Mouse (Mus musculus) testis, adult 2 months (tissue): ENCODE results near the gene Iqsec3. TPM values are rescaled to one million over a fixed set of nuclear protein-coding genes. Genes with fewer than 3 reads are reported as not detected.

ENCODE experiments used
- H3K27ac ChIP-seq: fragments of 200-500 bp; 2 replicates; pipeline ENCODE4 v1.5.1; 2012; ENCODE audit warnings: low read depth, low read length; ENCODE audit not compliant: control insufficient read depth, insufficient read depth
- H3K27me3 ChIP-seq: fragments of 200-500 bp; 2 replicates; pipeline ENCODE4 v1.6.1; 2012; ENCODE audit warnings: mild to moderate bottlenecking, low read length, moderate library complexity; ENCODE audit not compliant: control insufficient read depth, insufficient read depth
- H3K36me3 ChIP-seq: fragments of 200-500 bp; 2 replicates; pipeline ENCODE4 v1.6.1; 2012; ENCODE audit warnings: mild to moderate bottlenecking, low read length; ENCODE audit not compliant: control insufficient read depth, insufficient read depth
- H3K4me1 ChIP-seq: fragments of 200-500 bp; 2 replicates; pipeline ENCODE4 v1.6.1; 2012; ENCODE audit warnings: low read length; ENCODE audit not compliant: control insufficient read depth, insufficient read depth
- H3K4me3 ChIP-seq: fragments of 200-500 bp; 2 replicates; pipeline ENCODE4 v1.5.1; 2012; ENCODE audit warnings: low read depth, mild to moderate bottlenecking, low read length, moderate library complexity, mixed read lengths; ENCODE audit not compliant: control insufficient read depth
- CTCF ChIP-seq: fragments of 200-500 bp; IDR thresholded peaks from 2 replicates; pipeline ENCODE4 v1.5.1; 2012; ENCODE audit warnings: low read depth, mild to moderate bottlenecking, inconsistent platforms, low read length, moderate library complexity; ENCODE audit not compliant: control insufficient read depth, insufficient read depth, insufficient replicate concordance
- POLR2A ChIP-seq: fragments of 200-500 bp; IDR thresholded peaks from 2 replicates; pipeline ENCODE4 v1.6.1; 2012; ENCODE audit warnings: low read depth, mild to moderate bottlenecking, inconsistent platforms, low read length, moderate library complexity; ENCODE audit not compliant: control insufficient read depth
- polyA plus RNA-seq: library from polyadenylated mRNA; depleted of rRNA; stranded (reverse); fragments of >200 nt; gene quantifications from 2 replicates; pipeline ENCODE4 v1.2.3, GENCODE M21; 2012; rRNA removed

Gene Iqsec3
- polyA plus RNA-seq = 0.19 and 0.26 TPM in 2 replicates

DNA sequence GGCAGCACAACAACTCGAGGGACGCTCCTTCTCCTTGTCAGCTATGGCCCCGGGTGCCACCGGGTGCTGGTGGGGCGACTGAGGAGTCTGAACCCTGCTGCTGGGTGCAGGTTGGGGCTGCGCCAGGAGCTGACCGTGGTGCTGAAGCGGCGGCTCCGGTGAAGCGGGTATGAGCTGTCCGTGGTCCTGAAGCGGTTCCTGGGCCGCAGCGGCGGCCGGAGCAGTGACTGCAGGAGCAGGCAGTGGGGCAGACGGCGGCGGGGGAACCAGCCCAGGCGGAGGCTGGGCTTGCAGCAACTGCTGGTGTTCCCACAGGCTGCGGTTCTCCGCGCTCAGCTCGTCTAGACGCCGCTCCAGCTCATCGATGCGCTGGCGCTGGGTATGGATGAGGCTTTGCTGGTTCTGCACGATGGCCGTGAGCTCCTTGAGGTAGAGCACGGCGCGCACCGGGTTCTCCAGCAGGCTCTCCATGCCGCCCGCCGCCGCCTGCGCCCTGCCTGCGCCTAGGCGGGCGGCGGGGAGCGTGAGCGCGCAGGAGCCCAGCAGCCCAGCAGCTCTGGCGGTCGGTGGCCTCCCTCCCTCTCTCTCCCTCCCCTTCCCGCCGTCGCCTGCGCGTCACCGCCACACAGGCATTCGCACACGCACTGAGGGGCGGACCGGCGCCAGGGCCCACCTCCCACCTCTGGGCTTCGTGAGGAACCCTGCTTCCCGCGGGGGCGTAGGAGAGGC is at the start of gene Iqsec3:
Gene Iqsec3, minus strand, starts transcription at position 586 of the 729 bp plus-strand sequence.
- no peak within 1 kb of the TSS for H3K27ac ChIP-seq
- H3K36me3 ChIP-seq = no peaks in the 10 kb centered on the region
- peaks cover 7% of the 10 kb centered on the region; the same call in 1 of the 2 replicates for H3K4me1 ChIP-seq
- H3K27me3 ChIP-seq = no peaks in the 10 kb centered on the region
- no peak within 1 kb of the TSS; the same call in 1 of the 2 replicates for H3K4me3 ChIP-seq
- TF ChIP-seq CTCF (no peak), POLR2A (no peak)

DNA sequence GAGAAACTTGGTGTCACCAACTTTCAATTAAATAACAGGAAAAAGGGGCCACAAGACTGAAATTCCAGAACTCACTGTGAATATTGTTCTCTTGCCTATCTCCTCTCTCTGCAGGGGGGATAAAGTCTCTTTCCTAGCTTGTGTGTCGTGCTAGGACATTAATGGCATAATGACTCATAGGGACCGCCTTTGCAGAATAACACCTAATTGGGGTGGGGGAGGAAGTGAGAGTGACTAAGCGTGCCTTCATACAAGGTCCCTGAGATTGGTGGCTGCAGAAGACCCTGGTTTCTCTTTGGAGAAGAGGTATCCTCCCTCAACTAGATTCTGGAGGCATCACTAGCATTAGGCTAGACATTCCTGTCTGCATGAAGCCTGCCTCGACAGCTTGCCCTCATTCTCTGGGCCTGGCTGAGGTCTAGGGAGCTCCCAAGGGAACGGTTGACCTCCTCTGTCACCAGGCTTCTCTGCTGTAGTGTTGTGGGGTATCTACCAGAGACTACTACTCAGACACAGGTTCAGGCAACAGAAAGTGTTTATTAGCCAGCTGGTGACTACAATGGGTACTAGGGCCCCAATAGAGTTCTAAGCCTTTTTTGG is 48.7 kb upstream of the Iqsec3 start:
- Histone ChIP-seq H3K36me3 (no peaks in the 10 kb centered on the region), H3K27me3 (no peaks in the 10 kb centered on the region), H3K4me1 (peaks cover 3% of the 10 kb centered on the region), H3K4me3 (no peak overlapping the region), H3K27ac (no peak overlapping the region)
- TF ChIP-seq CTCF = no peak
- no peak for TF ChIP-seq POLR2A

DNA sequence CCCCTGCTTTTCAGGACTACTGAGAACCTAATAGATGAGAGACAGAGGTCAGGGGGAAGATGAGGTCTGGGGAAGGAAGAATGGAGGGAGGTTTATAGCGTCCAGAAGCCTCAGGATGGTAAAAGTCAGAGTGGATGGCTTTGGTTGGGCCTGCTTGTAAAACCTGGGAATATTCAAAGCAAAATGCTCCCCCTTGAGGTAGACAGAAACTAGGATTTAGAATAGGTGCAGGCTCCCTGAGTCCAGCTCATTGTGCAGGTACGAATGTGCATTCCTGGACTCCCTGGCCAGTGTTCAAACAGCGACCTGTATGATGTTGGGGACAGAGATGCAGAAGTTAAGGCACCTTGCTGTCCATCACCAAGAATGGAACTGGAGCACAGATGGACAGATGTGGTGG is 47.6 kb upstream of the Iqsec3 start:
- TF ChIP-seq POLR2A = no peak
- no peak for TF ChIP-seq CTCF
- H3K4me3 ChIP-seq = no peak overlapping the region
- H3K36me3 ChIP-seq = no peaks in the 10 kb centered on the region
- H3K27me3 ChIP-seq = no peaks in the 10 kb centered on the region
- H3K4me1 ChIP-seq = peaks cover 3% of the 10 kb centered on the region
- H3K27ac ChIP-seq = no peak overlapping the region

DNA sequence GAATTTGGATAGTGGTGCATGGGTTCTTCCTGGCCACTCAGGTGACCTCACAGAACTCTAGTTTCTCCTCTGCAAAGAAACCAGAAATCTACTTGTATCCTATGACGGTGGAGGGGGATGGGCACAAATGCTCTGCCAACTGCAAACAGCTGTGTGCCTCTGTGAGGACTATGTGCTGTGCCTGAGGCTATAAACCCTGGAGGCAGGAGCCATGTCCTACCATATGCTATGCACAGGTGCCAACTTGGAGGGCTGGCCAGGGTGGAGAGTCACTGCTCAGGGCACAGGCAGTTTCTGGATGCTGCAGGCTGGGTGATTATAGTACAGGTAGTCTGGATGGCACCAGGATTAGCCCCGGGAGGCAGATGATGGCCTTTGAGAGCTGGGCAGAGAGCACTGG is 46.4 kb upstream of the Iqsec3 start:
- TF ChIP-seq POLR2A = no peak
- no peak for TF ChIP-seq CTCF
- H3K4me3 ChIP-seq = no peak overlapping the region

DNA sequence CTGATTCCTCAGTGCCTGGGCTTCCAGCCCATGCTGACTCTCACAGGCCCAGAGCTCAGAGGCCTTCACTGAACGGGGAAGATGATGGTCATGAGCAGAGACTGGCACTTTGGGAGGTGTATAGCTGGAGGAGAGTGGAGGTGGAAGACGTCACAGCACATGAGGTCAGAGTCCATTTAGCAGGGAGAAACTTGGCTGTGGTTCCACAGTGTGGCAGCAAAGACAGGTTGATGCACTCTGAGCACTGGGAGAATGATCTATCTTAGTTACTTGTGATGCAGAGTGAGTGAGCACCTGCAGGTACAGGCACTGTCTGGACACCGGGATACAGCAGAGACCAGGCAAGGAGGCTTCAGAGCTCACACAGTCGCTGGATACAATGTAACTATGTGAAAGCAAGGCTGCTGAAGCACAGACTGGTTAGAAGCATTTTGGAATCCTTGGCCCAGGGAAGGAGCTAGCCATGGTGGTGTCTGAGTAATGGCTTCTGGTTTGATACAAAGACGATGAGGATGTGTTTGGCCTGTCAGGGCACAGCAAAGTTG is 45.9 kb upstream of the Iqsec3 start:
- no peaks in the 10 kb centered on the region for H3K36me3 ChIP-seq
- no peak overlapping the region for H3K4me3 ChIP-seq
- no peak overlapping the region for H3K27ac ChIP-seq
- peaks cover 3% of the 10 kb centered on the region for H3K4me1 ChIP-seq
- no peaks in the 10 kb centered on the region for H3K27me3 ChIP-seq
- TF ChIP-seq POLR2A (no peak), CTCF (no peak)

More for the DNA sequence above, 46.4 kb upstream of the Iqsec3 start:
- Histone ChIP-seq H3K4me1 (peaks cover 3% of the 10 kb centered on the region), H3K27ac (no peak overlapping the region), H3K36me3 (no peaks in the 10 kb centered on the region), H3K27me3 (no peaks in the 10 kb centered on the region)

DNA sequence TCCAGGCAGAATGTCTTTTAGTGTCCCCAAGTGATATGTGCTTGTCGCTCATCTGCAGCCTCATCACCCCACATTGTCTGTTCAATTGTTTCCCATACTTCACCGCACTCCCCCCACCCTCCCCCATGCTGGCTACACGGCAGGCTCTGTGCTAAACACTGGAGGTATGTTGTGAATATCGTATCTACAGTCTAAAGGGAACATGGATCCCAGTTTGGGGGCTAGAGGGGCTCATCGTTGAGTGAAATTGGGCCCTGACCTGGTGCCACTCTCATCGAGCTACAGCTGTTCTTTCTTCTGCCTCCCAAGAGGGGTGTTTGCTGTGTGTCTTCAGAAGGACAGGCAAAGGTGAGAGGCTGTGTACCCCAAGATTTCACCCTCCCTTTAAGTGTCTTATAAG is 44.2 kb upstream of the Iqsec3 start:
- no peak overlapping the region for H3K27ac ChIP-seq
- H3K4me1 ChIP-seq = peaks cover 3% of the 10 kb centered on the region
- no peaks in the 10 kb centered on the region for H3K36me3 ChIP-seq
- no peak overlapping the region for H3K4me3 ChIP-seq
- no peaks in the 10 kb centered on the region for H3K27me3 ChIP-seq
- TF ChIP-seq CTCF = no peak

DNA sequence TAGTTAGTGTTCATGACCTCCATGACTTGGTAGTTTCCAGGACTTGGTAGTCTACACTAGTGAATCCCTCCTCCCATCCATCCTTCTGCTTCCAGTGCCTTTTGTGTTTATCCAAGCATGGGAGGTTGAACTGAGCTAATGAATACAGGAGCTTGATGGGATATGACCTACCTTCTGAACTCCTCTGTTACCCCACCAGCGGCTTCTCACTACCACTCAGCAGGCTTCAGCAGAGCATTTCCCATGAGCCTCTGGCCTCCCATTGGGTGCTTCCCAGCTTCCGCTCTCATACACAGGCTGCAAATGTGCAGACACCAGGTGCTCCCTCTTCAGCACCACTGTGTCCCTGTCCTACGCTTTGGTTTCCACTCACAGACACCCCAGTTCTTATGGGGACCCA is 36.9 kb upstream of the Iqsec3 start:
- no peak overlapping the region for H3K4me3 ChIP-seq
- no peaks in the 10 kb centered on the region for H3K4me1 ChIP-seq
- no peak for TF ChIP-seq CTCF
- no peak for TF ChIP-seq POLR2A
- no peaks in the 10 kb centered on the region for H3K27me3 ChIP-seq
- no peak overlapping the region for H3K27ac ChIP-seq
- H3K36me3 ChIP-seq = no peaks in the 10 kb centered on the region
